ENCODE assay signal across 8 mouse cellular contexts in genomic region chr4:10873920-10874665, GRCm38 (mm10). TPM values are rescaled to one million over a fixed set of nuclear protein-coding genes. Genes with fewer than 3 reads are reported as not detected.
DNase-seq lines count a peak whose midpoint lies in the region; ATAC-seq lines count a peak whose summit lies in the region.

Gene 2610301B20Rik (plus strand): TSS chr4:10874498.

- DNase-seq in CD4-positive, CD25-positive, alpha-beta regulatory T cell, adult 2 months (ENCODE audit: low read depth, low spot score) = peak; percentile 93
- DNase-seq in fibroblast of lung, adult 2 months (ENCODE audit: low read depth) = peak; percentile 86
- DNase-seq in kidney, postnatal 14 days = peak; percentile 95
- peak; percentile 87 for DNase-seq in liver, embryonic 13.5 days
- DNase-seq in neural tube, embryonic 10.5 days (ENCODE audit: extremely low spot score, low spot score) = peak; percentile 95

- H3K4me3 ChIP-seq in brown adipose tissue, adult 24 weeks (ENCODE audit: insufficient read depth, low read depth, low read length) = peak within 1 kb of the TSS; percentile 96
- H3K4me3 ChIP-seq in heart, embryonic 14.5 days (ENCODE audit: control insufficient read depth in 1 of 2, insufficient read depth in 1 of 2, low read depth in 1 of 2, low read length in 2 of 2) = peak within 1 kb of the TSS; percentile 90 to 91
- peak within 1 kb of the TSS; percentile 90 for H3K4me3 ChIP-seq in liver, embryonic 13.5 days (replicated peaks)
- peak within 1 kb of the TSS; percentile 90 for H3K4me3 ChIP-seq in stomach, embryonic 16.5 days (replicated peaks; ENCODE audit: low read length)

- peak within 1 kb of the TSS; percentile 65 for H3K27ac ChIP-seq in brown adipose tissue, adult 24 weeks (replicated peaks; ENCODE audit: low read depth, low read length)
- H3K27ac ChIP-seq in heart, embryonic 14.5 days (replicated peaks in 1 of 2; ENCODE audit: control insufficient read depth in 1 of 2, insufficient read depth in 1 of 2, low read depth in 2 of 2, low read length in 2 of 2) = peak within 1 kb of the TSS; percentile 97 to 98
- peak within 1 kb of the TSS; percentile 97 for H3K27ac ChIP-seq in liver, embryonic 13.5 days
- peak within 1 kb of the TSS; percentile 99 for H3K27ac ChIP-seq in stomach, embryonic 16.5 days (ENCODE audit: low read length)

- peak within 1 kb of the TSS; percentile 68 for H3K4me2 ChIP-seq in heart, embryonic 14.5 days (ENCODE audit: low read length)
- H3K4me2 ChIP-seq in liver, embryonic 13.5 days = peak within 1 kb of the TSS; percentile 85
- H3K4me2 ChIP-seq in stomach, embryonic 16.5 days (ENCODE audit: low read depth, low read length) = peak within 1 kb of the TSS; percentile 62

- H3K36me3 ChIP-seq in heart, embryonic 14.5 days (ENCODE audit: control insufficient read depth, insufficient read depth, low read length) = 0 out of 2 replicates have a peak, but pooled peaks cover 3% of the 10 kb centered on the region
- no peaks in the 10 kb centered on the region for H3K36me3 ChIP-seq in liver, embryonic 13.5 days
- H3K36me3 ChIP-seq in stomach, embryonic 16.5 days (ENCODE audit: control insufficient read depth, insufficient read depth, low read length) = no peaks in the 10 kb centered on the region

- H3K27me3 ChIP-seq in heart, embryonic 14.5 days (ENCODE audit: control insufficient read depth, insufficient read depth, low read length) = no peaks in the 10 kb centered on the region
- no peaks in the 10 kb centered on the region for H3K27me3 ChIP-seq in liver, embryonic 13.5 days
- H3K27me3 ChIP-seq in stomach, embryonic 16.5 days (ENCODE audit: control insufficient read depth, insufficient read depth, low read length) = no peaks in the 10 kb centered on the region

- WGBS in heart, embryonic 14.5 days = under 1% methylated on average over 68 of the region's 68 CpGs
- WGBS in liver, embryonic 13.5 days (ENCODE audit: insufficient replicate concordance) = under 1% methylated on average over 68 of the region's 68 CpGs
- WGBS in stomach, embryonic 16.5 days = under 1% methylated on average over 68 of the region's 68 CpGs

- peak; percentile 78 for ATAC-seq in heart, embryonic 14.5 days (ENCODE audit: insufficient number of reproducible peaks, insufficient read depth, low FRiP score, low read depth)
- ATAC-seq in liver, embryonic 13.5 days (ENCODE audit: low read depth) = peak; percentile 83
- peak; percentile 90 for ATAC-seq in stomach, embryonic 16.5 days (ENCODE audit: insufficient read depth, low FRiP score)

- H3K9me3 ChIP-seq in heart, embryonic 14.5 days (ENCODE audit: control insufficient read depth, low read length) = no peaks in the 10 kb centered on the region
- no peaks in the 10 kb centered on the region for H3K9me3 ChIP-seq in liver, embryonic 13.5 days (replicated peaks)
- H3K9me3 ChIP-seq in stomach, embryonic 16.5 days (replicated peaks; ENCODE audit: control insufficient read depth, low read length) = no peaks in the 10 kb centered on the region

- peaks cover 3% of the 10 kb centered on the region; the same call in 1 of the 2 replicates for H3K4me1 ChIP-seq in brown adipose tissue, adult 24 weeks (ENCODE audit: control insufficient read depth, insufficient read depth, insufficient read length, low read length)
- H3K4me1 ChIP-seq in heart, embryonic 14.5 days (ENCODE audit: control insufficient read depth in 2 of 2, insufficient read depth in 2 of 2, low read length in 2 of 2) = peaks cover 2 to 6% of the 10 kb centered on the region in 2 experiments; a peak in 3 of 4 replicates
- peaks cover 24% of the 10 kb centered on the region for H3K4me1 ChIP-seq in liver, embryonic 13.5 days (replicated peaks)
- peaks cover 8% of the 10 kb centered on the region for H3K4me1 ChIP-seq in stomach, embryonic 16.5 days (ENCODE audit: control insufficient read depth, insufficient read depth, low read length)

- H3K9ac ChIP-seq in heart, embryonic 14.5 days (ENCODE audit: low read length) = peak within 1 kb of the TSS; percentile 90
- peak within 1 kb of the TSS; percentile 92 for H3K9ac ChIP-seq in liver, embryonic 13.5 days
- peak within 1 kb of the TSS; percentile 95 for H3K9ac ChIP-seq in stomach, embryonic 16.5 days (ENCODE audit: low read length)

RNA-seq across cellular contexts. Expression of gene 2610301B20Rik, which starts in this region (rescaled TPM):
- polyA plus RNA-seq in brown adipose tissue, adult 24 weeks (2012; ENCODE audit: insufficient read depth, insufficient read length, missing spikeins) = 8.7 and 11.6 TPM in 2 replicates
- polyA plus RNA-seq in heart, embryonic 14.5 days (2014; fragmentation: Nextera tagmentation; extraction: Ambion mirVana) = 24.6 and 24.7 TPM in 2 replicates
- polyA plus RNA-seq in liver, embryonic 13.5 days (2015; fragmentation: Nextera tagmentation; extraction: Ambion mirVana) = 11.6 and 16.3 TPM in 2 replicates
- polyA plus RNA-seq in stomach, embryonic 16.5 days (2015; fragmentation: Nextera tagmentation; extraction: Ambion mirVana) = 26.8 and 27.0 TPM in 2 replicates

Comparison
In these comparisons a context has a peak if more than half of its experiments do, and no peak if none do; other contexts are left out.
1. Peak in every context shown above with its lines: DNase-seq, ATAC-seq, H3K4me3 ChIP-seq and H3K27ac ChIP-seq.